Mouse (Mus musculus): ENCODE results near the gene Ly6g6f. TPM values are rescaled to one million over a fixed set of nuclear protein-coding genes. Genes with fewer than 3 reads are reported as not detected.

Ly6g6f gene
- total and polyA plus RNA-seq, 3 experiments: 0.88 to 3.0 TPM; not detected in 1

DNA sequence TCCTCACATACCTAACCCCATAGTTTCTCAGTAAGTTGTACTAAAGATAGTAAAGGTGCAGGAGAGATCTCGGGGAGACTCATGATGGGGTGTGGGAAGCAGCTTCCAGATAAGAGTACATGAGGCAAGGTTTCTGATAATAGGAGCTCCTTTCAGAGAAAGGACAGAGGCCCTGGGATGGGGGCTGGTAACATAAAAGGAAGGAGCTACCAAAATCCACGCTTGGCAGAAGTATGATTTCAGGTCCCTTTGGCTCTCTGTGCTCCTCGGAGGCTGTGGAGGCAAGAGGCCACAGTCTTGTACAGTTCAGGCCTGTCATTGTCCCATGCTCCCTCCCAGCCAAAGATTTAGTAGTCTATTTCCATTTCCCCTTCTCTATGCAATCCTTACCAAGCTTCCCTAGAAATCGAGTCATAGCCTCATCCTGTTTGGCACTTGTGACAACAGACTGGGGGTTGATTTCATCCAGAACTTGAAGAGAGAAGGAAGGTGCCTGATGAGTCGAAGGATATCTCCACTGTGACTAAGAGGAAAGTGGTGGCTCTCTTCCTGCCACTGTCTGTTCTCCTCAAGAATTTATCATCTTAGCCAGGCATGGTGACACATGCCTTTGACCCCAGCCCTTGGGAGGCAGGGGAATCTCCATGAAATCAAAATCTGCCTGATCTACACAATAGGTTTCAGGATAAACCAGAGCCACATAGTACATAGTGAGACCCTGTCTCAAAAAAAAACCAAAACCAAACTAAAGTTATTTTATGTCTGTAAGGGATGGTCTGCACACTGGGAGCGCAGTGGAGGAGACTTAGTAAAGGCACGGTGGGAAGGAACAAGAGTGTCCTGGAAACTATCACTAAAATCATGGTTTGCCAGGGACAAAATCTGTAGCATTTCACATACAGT lies 40.3 kb downstream of the Ly6g6f start:
- Histone ChIP-seq H3K4me3 (ENCODE audit: control insufficient read depth in 1 of 2, insufficient read depth in 1 of 2, low read depth in 2 of 2, low read length in 2 of 2) (peak overlapping the region; percentile 47 to 53; a peak in 3 of 4 replicates), H3K9ac (ENCODE audit: control insufficient read depth, low read depth, low read length, poor library complexity, severe bottlenecking) (peak overlapping the region; percentile 85)
- no peak for TF ChIP-seq CTCF (IDR thresholded peaks at IDR 0.05 in 2 of 3, conservative IDR thresholded peaks at IDR 0.05 in 1 of 3; ENCODE audit: control insufficient read depth in 1 of 3, insufficient read depth in 1 of 3, low read depth in 2 of 3, low read length in 3 of 3, poor library complexity in 1 of 3, severe bottlenecking in 1 of 3)
- no peak for TF ChIP-seq RAD21 (IDR thresholded peaks at IDR 0.05; ENCODE audit: low read depth, low read length)
- TF ChIP-seq POLR2AphosphoS5 (IDR thresholded peaks at IDR 0.05; ENCODE audit: borderline replicate concordance, low read depth, low read length): no peak
- peak; percentile 74 to 89 for TF ChIP-seq EP300 (IDR thresholded peaks at IDR 0.05; ENCODE audit: low read depth in 1 of 2, low read length in 2 of 2)
- TF ChIP-seq JUND (IDR thresholded peaks at IDR 0.05; ENCODE audit: low read depth, low read length): 0 out of 2 replicates have a peak, but pooled peaks have one; percentile 6
- TF ChIP-seq ZC3H11A (IDR thresholded peaks at IDR 0.05; ENCODE audit: low read depth, low read length): no peak
- no peak for TF ChIP-seq SMC3 (IDR thresholded peaks at IDR 0.05; ENCODE audit: low read depth, low read length)
- peak; percentile 83 for TF ChIP-seq MYC (IDR thresholded peaks at IDR 0.05; ENCODE audit: low read depth, low read length)
- peak; percentile 64; the same call in 1 of the 2 replicates for TF ChIP-seq MAX (IDR thresholded peaks at IDR 0.05; ENCODE audit: low read length)
- TF ChIP-seq TCF12 (IDR thresholded peaks at IDR 0.05; ENCODE audit: low read depth, low read length): peak; percentile 75
- no peak for TF ChIP-seq MAFK (IDR thresholded peaks at IDR 0.05; ENCODE audit: borderline replicate concordance, low read depth, low read length)
- TF ChIP-seq CHD1 (IDR thresholded peaks at IDR 0.05; ENCODE audit: low read depth, low read length): 0 out of 2 replicates have a peak, but pooled peaks have one; percentile 56
- TF ChIP-seq HCFC1 (IDR thresholded peaks at IDR 0.05; ENCODE audit: low read depth, low read length): 0 out of 2 replicates have a peak, but pooled peaks have one; percentile 27
- TF ChIP-seq ZNF384 (IDR thresholded peaks at IDR 0.05; ENCODE audit: low read depth, low read length): peak; percentile 77
- TF ChIP-seq MXI1 (IDR thresholded peaks at IDR 0.05; ENCODE audit: low read depth, low read length): peak; percentile 43; the same call in 1 of the 2 replicates
- TF ChIP-seq MAZ (IDR thresholded peaks at IDR 0.05; ENCODE audit: low read depth, low read length): 0 out of 2 replicates have a peak, but pooled peaks have one; percentile 20
- peak; percentile 87 for TF ChIP-seq ETS1 (IDR thresholded peaks at IDR 0.05; ENCODE audit: low read depth, low read length)
- no peak for TF ChIP-seq GABPA (IDR thresholded peaks at IDR 0.05; ENCODE audit: low read depth, low read length)
- peak; percentile 22; the same call in 1 of the 2 replicates for TF ChIP-seq USF1 (IDR thresholded peaks at IDR 0.05; ENCODE audit: low read depth, low read length)
- TF ChIP-seq E2F4 (IDR thresholded peaks at IDR 0.05; ENCODE audit: borderline replicate concordance, low read depth, low read length): no peak
- peak; percentile 37; the same call in 1 of the 2 replicates for TF ChIP-seq NELFE (IDR thresholded peaks at IDR 0.05; ENCODE audit: low read depth, low read length)
- TF ChIP-seq ELF1 (IDR thresholded peaks at IDR 0.05; ENCODE audit: low read depth, low read length): no peak
- peak in 1 of 2 experiments; percentile 58; a peak in 2 of 4 replicates for TF ChIP-seq POLR2A (IDR thresholded peaks at IDR 0.05; ENCODE audit: control insufficient read depth in 1 of 2, insufficient read depth in 1 of 2, low read depth in 1 of 2, low read length in 2 of 2, poor library complexity in 1 of 2)
- no peak for TF ChIP-seq NRF1 (IDR thresholded peaks at IDR 0.05; ENCODE audit: insufficient read depth, low read depth, low read length, poor library complexity, severe bottlenecking)
- TF ChIP-seq ZKSCAN1 (IDR thresholded peaks at IDR 0.05; ENCODE audit: low read depth, low read length): no peak
- TF ChIP-seq MYB (IDR thresholded peaks at IDR 0.05; ENCODE audit: low read depth, low read length): no peak
- peak; percentile 82 for TF ChIP-seq SIN3A (IDR thresholded peaks at IDR 0.05; ENCODE audit: low read length)
- TF ChIP-seq TBP (IDR thresholded peaks at IDR 0.05; ENCODE audit: low read depth, low read length): peak; percentile 59
- TF ChIP-seq TAL1 (IDR thresholded peaks at IDR 0.05; ENCODE audit: low read length): peak; percentile 58
- TF ChIP-seq CHD2 (IDR thresholded peaks at IDR 0.05; ENCODE audit: low read length): peak; percentile 59
- TF ChIP-seq ZMIZ1 (IDR thresholded peaks at IDR 0.05; ENCODE audit: low read depth, low read length): no peak
- TF ChIP-seq RCOR1 (IDR thresholded peaks at IDR 0.05; ENCODE audit: low read depth, low read length): peak; percentile 87
- TF ChIP-seq POLR2AphosphoS2 (IDR thresholded peaks at IDR 0.05; ENCODE audit: low read length): no peak
- TF ChIP-seq BHLHE40 (IDR thresholded peaks at IDR 0.05; ENCODE audit: borderline replicate concordance, low read depth, low read length): peak; percentile 53; the same call in 1 of the 2 replicates
- no peak for TF ChIP-seq USF2 (IDR thresholded peaks at IDR 0.05; ENCODE audit: borderline replicate concordance in 1 of 2, insufficient read depth in 1 of 2, low read depth in 1 of 2, low read length in 2 of 2)

More for the DNA sequence above, 40.3 kb downstream of the Ly6g6f start:
- peaks cover 7 to 41% of the 10 kb centered on the region in 2 experiments for H3K4me1 ChIP-seq (ENCODE audit: control insufficient read depth in 1 of 2, insufficient read depth in 2 of 2, low read length in 2 of 2)
- H3K79me2 ChIP-seq (ENCODE audit: control insufficient read depth, insufficient read depth, low read length, poor library complexity): peaks cover 7% of the 10 kb centered on the region
- peak; percentile 77 for DNase-seq (ENCODE audit: low read depth, low spot score)
- peaks cover 0 to 30% of the 10 kb centered on the region in 2 experiments; a peak in 2 of 4 replicates for H3K36me3 ChIP-seq (ENCODE audit: control insufficient read depth in 1 of 2, insufficient read depth in 2 of 2, low read length in 2 of 2)
- peak overlapping the region; percentile 91 for H3K27ac ChIP-seq (ENCODE audit: control insufficient read depth, low read depth, low read length)
- no peaks in the 10 kb centered on the region for H3K9me3 ChIP-seq (replicated peaks; ENCODE audit: insufficient read depth, low read length)
- no peaks in the 10 kb centered on the region for H3K27me3 ChIP-seq (ENCODE audit: control insufficient read depth in 1 of 2, insufficient read depth in 2 of 2, low read length in 2 of 2)
